In the genomic region with DNA sequence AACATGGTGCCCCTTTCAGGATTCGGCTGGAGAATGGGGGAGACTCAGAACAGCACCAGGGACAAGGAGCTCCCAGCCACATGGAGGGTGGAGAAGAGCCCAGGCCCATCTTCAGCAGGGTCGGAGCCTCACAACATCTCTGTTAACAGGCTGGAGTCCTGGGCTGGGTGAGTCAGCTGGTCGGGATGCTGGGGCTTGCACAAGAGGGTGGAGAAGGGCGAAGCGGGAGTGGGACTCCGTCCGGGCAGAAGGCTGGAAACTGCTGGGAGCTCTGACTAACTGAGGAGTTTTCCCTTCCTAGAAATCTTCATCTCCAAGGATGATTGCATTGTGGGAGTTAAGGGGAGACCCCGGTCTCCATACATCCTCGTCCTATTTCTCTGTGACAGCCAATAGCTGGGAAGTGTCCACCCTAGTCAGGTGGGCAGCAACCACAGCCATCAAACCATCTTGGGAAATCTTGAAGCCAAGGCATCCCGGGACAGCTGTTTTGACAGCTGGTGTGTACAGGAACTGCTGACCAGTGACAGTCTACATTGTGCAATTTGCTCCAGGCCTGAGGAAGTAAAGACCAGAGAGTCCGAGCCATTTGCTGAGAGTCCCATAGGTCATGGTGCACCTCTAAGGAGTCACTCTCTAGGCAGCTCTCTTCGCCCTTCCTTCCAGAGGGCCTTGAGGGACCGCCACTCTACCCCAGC, we compare ENCODE assay signal across 15 mouse cellular contexts.
DNase-seq lines count a peak whose midpoint lies in the region; ATAC-seq lines count a peak whose summit lies in the region.
"Had no signal": no experiment of that assay in that cellular context is flagged by ENCODE, and none has a peak within 500 bp of the region (broad histone marks: within the 10 kb centered on the region; RNA-seq: fewer than 3 reads in every experiment).

No protein-coding gene starts in this region.

- intact Hi-C loops in gastrocnemius, postnatal 36 days (cut with DNase I): no loop called here
- intact Hi-C loops in heart, postnatal 25 days (cut with DNase I): no loop called here

- H3K4me3 ChIP-seq in intestine, embryonic 15.5 days (replicated peaks): no peak overlapping the region
- H3K4me3 ChIP-seq: hindbrain, embryonic 15.5 days; limb, embryonic 12.5 days had no signal

- H3K9ac ChIP-seq in intestine, embryonic 15.5 days: no peak overlapping the region
- H3K9ac ChIP-seq: hindbrain, embryonic 15.5 days; limb, embryonic 12.5 days; liver, postnatal 0 days had no signal

- H3K4me1 ChIP-seq in intestine, embryonic 15.5 days (replicated peaks): peaks cover 41% of the 10 kb centered on the region

- no peaks in the 10 kb centered on the region for H3K9me3 ChIP-seq in intestine, embryonic 15.5 days
- H3K9me3 ChIP-seq: hindbrain, embryonic 15.5 days; limb, embryonic 12.5 days had no signal

- H3K36me3 ChIP-seq in intestine, embryonic 15.5 days: no peaks in the 10 kb centered on the region
- H3K36me3 ChIP-seq: hindbrain, embryonic 15.5 days; limb, embryonic 12.5 days had no signal

- no peaks in the 10 kb centered on the region for H3K27me3 ChIP-seq in intestine, embryonic 15.5 days (replicated peaks)
- H3K27me3 ChIP-seq: hindbrain, embryonic 15.5 days had no signal

- 85% methylated on average over 13 of the region's 13 CpGs for WGBS in intestine, embryonic 15.5 days

- no peak for ATAC-seq in erythroid progenitor cell, adult 5-6 weeks (replicated peaks; ENCODE audit: low FRiP score, poor library complexity, severe bottlenecking)
- ATAC-seq in intestine, embryonic 15.5 days: no peak
- ATAC-seq: liver, postnatal 0 days had no signal

- no peak overlapping the region for H3K27ac ChIP-seq in intestine, embryonic 15.5 days
- H3K27ac ChIP-seq: hindbrain, embryonic 15.5 days; limb, embryonic 12.5 days had no signal

- peak; percentile 37 to 43 for DNase-seq in gastrocnemius, postnatal 36 days
- DNase-seq in gastrocnemius, postnatal 4 days (ENCODE audit: low spot score in 2 of 2): no peak
- peak; percentile 30 for DNase-seq in urinary bladder, adult 2 months (ENCODE audit: low spot score)
- DNase-seq in urinary bladder, postnatal 10 days (ENCODE audit: low spot score): no peak
- peak; percentile 36 for DNase-seq in heart, postnatal 25 days (ENCODE audit: low spot score)
- DNase-seq in urinary bladder, postnatal 36 days (ENCODE audit: low spot score in 2 of 2): peak; percentile 47 to 60
- DNase-seq: cerebellum, adult 11-12 months; kidney, postnatal 10 days; liver, postnatal 0 days; right cerebral cortex, postnatal 25 days; thymus, postnatal 25 days had no signal

- no peak overlapping the region for H3K4me2 ChIP-seq in intestine, embryonic 15.5 days (replicated peaks)
- H3K4me2 ChIP-seq: hindbrain, embryonic 15.5 days; limb, embryonic 12.5 days had no signal

Comparison
In these comparisons a context has a peak if more than half of its experiments do, and no peak if none do; other contexts are left out.
1. DNase-seq: peak in gastrocnemius, postnatal 36 days (2 of 2), urinary bladder, adult 2 months (single experiment), heart, postnatal 25 days (single experiment) and urinary bladder, postnatal 36 days (2 of 2); none in gastrocnemius, postnatal 4 days (0 of 2) and urinary bladder, postnatal 10 days (single experiment).